Mouse (Mus musculus) spleen, adult 2 months (tissue): Measurements from ENCODE around the gene Gpr152.

Source experiments
- CTCF ChIP-seq: fragments of 200-500 bp; IDR thresholded peaks from 2 replicates; pipeline ENCODE4 v1.5.1; 2011; ENCODE audit warnings: mild to moderate bottlenecking, inconsistent platforms; ENCODE audit not compliant: insufficient read depth, insufficient read length, insufficient replicate concordance; ENCODE audit errors: extremely low read depth
- POLR2A ChIP-seq: fragments of 200-500 bp; IDR thresholded peaks from 2 replicates; pipeline ENCODE4 v1.6.1; 2011; ENCODE audit warnings: low read depth, low read length, inconsistent platforms

DNA sequence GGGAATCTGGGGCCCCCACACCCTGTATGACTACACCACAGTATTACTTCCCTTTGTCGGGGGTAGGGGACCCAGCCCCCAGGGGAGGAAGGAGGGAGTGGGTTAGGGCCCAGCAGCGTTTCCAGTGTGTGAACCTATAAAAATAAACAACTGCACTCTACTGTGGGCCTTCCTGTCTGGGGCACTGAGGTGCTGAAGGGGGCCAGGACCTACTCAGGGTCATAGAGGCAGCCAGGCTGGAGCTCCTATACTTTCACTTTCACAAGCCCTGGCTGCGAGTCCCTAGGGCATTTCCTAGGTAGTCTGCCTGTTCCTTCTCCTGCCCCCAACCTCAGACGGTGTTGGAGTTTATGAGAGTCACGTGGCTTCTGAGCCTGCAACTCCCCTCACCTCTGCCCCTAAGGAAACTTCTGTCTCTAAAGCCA, 25.8 kb upstream of the Gpr152 start:
- TF ChIP-seq CTCF (no peak), POLR2A (no peak)
